Mouse (Mus musculus) liver, adult 2 months (tissue): ENCODE data around the gene Dzip1. TPM values are rescaled to one million over a fixed set of nuclear protein-coding genes. Genes with fewer than 3 reads are reported as not detected.

ENCODE experiments used
- DNase-seq: peaks from one replicate; pipeline ENCODE4 v3.0.0-alpha.2; 2011; ENCODE audit warnings: low read depth, low spot score; ENCODE audit errors: extremely low read depth
- H3K27ac ChIP-seq: fragments of 200-500 bp; replicated peaks from 2 replicates; pipeline ENCODE4 v1.5.1; 2012; ENCODE audit warnings: low read depth, mild to moderate bottlenecking, control low read depth, inconsistent platforms, low read length; ENCODE audit not compliant: insufficient read depth
- H3K27me3 ChIP-seq: fragments of 200-500 bp; 2 replicates; pipeline ENCODE4 v1.6.1; 2012; ENCODE audit warnings: mild to moderate bottlenecking, moderate library complexity, low read length, inconsistent platforms; ENCODE audit not compliant: control insufficient read depth, insufficient read depth
- H3K36me3 ChIP-seq: fragments of 200-500 bp; 2 replicates; pipeline ENCODE4 v1.6.1; 2012; ENCODE audit warnings: low read length, inconsistent platforms; ENCODE audit not compliant: control insufficient read depth, insufficient read depth
- H3K4me1 ChIP-seq: fragments of 200-500 bp; 2 replicates; pipeline ENCODE4 v1.6.1; 2011; ENCODE audit warnings: low read length; ENCODE audit not compliant: control insufficient read depth, insufficient read depth
- H3K4me3 ChIP-seq: fragments of 200-500 bp; 2 replicates; pipeline ENCODE4 v1.5.1; 2011; ENCODE audit warnings: low read depth, mild to moderate bottlenecking, control low read depth, low read length, moderate library complexity; ENCODE audit not compliant: insufficient read depth
- H3K79me2 ChIP-seq: fragments of 200-500 bp; 2 replicates; pipeline ENCODE4 v1.6.1; 2012; ENCODE audit warnings: inconsistent platforms, mild to moderate bottlenecking, low read length, moderate library complexity; ENCODE audit not compliant: control insufficient read depth, insufficient read depth
- H3K9ac ChIP-seq: fragments of 200-500 bp; 2 replicates; pipeline ENCODE4 v1.6.1; 2012; ENCODE audit warnings: low read depth, mild to moderate bottlenecking, control low read depth, inconsistent platforms, low read length
- CTCF ChIP-seq: fragments of 200-500 bp; IDR thresholded peaks from 2 replicates; pipeline ENCODE4 v1.5.1; 2011; ENCODE audit warnings: low read depth, low read length, control low read depth
- POLR2A ChIP-seq: fragments of 200-500 bp; IDR thresholded peaks from 2 replicates; pipeline ENCODE4 v1.6.1; 2011; ENCODE audit warnings: low read length, control low read depth; ENCODE audit not compliant: insufficient read depth; ENCODE audit errors: extremely low read depth
- WGBS: fragments of 180-500 bp; shearing (Covaris S2); methylation state at CpG from one replicate; pipeline ENCODE4 v1.1.7; 2018; 5-methylcytosine and 5-hydroxymethylcytosine counted together
- polyA plus RNA-seq: library from polyadenylated mRNA; depleted of rRNA; stranded (reverse); fragments of >200 nt; gene quantifications from 2 replicates; pipeline ENCODE4 v1.2.3, GENCODE M21; 2012
- total RNA-seq: library from RNA; depleted of rRNA; stranded (reverse); fragments of >200 nt; gene quantifications from 2 replicates; pipeline ENCODE4 v1.2.3, GENCODE M21; 2014

The Dzip1 gene
- total and polyA plus RNA-seq, 2 experiments = 0.23 to 0.55 TPM

- peaks cover 16% of the 10 kb centered on the region for H3K27me3 ChIP-seq
- H3K27ac ChIP-seq = no peak overlapping the region
- no peak overlapping the region for H3K9ac ChIP-seq
- 73% methylated on average over 7 of the region's 7 CpGs for WGBS
- no peak for DNase-seq
- TF ChIP-seq CTCF (no peak), POLR2A (no peak)
- no peaks in the 10 kb centered on the region for H3K36me3 ChIP-seq
- peaks cover 9% of the 10 kb centered on the region; the same call in 1 of the 2 replicates for H3K4me1 ChIP-seq
- no peak overlapping the region for H3K4me3 ChIP-seq
- H3K79me2 ChIP-seq = no peaks in the 10 kb centered on the region
These were observed 4.6 kb downstream of the Dzip1 start for GRCm38 (mm10) chr14:118920654-118921053.

- H3K27me3 ChIP-seq = peaks cover 10% of the 10 kb centered on the region
- H3K4me1 ChIP-seq = peaks cover 3% of the 10 kb centered on the region; the same call in 1 of the 2 replicates
- no peaks in the 10 kb centered on the region for H3K36me3 ChIP-seq
- peak; percentile 51 for DNase-seq
- no peak overlapping the region for H3K27ac ChIP-seq
- peak; percentile 37 for TF ChIP-seq CTCF
- no peak for TF ChIP-seq POLR2A
- H3K79me2 ChIP-seq = no peaks in the 10 kb centered on the region
- H3K4me3 ChIP-seq = no peak overlapping the region
- H3K9ac ChIP-seq = no peak overlapping the region
- 53% methylated on average over 8 of the region's 8 CpGs for WGBS
These were observed 6.2 kb downstream of the Dzip1 start for GRCm38 (mm10) chr14:118919025-118919424.

- no peaks in the 10 kb centered on the region for H3K79me2 ChIP-seq
- no peak overlapping the region for H3K9ac ChIP-seq
- no peaks in the 10 kb centered on the region for H3K4me1 ChIP-seq
- TF ChIP-seq POLR2A (no peak), CTCF (no peak)
- no peaks in the 10 kb centered on the region for H3K27me3 ChIP-seq
- H3K36me3 ChIP-seq = no peaks in the 10 kb centered on the region
- no peak for DNase-seq
- H3K27ac ChIP-seq = no peak overlapping the region
- 77% methylated on average over 5 of the region's 5 CpGs for WGBS
- no peak overlapping the region for H3K4me3 ChIP-seq
These were observed 11.6 kb downstream of the Dzip1 start for GRCm38 (mm10) chr14:118913651-118914050.

- WGBS = 96% methylated on average over 6 of the region's 6 CpGs
- H3K27ac ChIP-seq = no peak overlapping the region
- H3K4me3 ChIP-seq = no peak overlapping the region
- no peak for DNase-seq
- H3K79me2 ChIP-seq = no peaks in the 10 kb centered on the region
- no peaks in the 10 kb centered on the region for H3K27me3 ChIP-seq
- TF ChIP-seq POLR2A (no peak), CTCF (no peak)
- no peaks in the 10 kb centered on the region for H3K4me1 ChIP-seq
- no peak overlapping the region for H3K9ac ChIP-seq
- no peaks in the 10 kb centered on the region for H3K36me3 ChIP-seq
These were observed 13.7 kb downstream of the Dzip1 start for GRCm38 (mm10) chr14:118911521-118911920.

- 47% methylated on average over 29 of the region's 29 CpGs for WGBS
- Histone ChIP-seq H3K9ac (peak overlapping the region; percentile 25), H3K4me1 (no peaks in the 10 kb centered on the region), H3K4me3 (peak overlapping the region; percentile 30; the same call in 1 of the 2 replicates), H3K27ac (0 out of 2 replicates have a peak overlapping the region, but pooled peaks have one; percentile 2), H3K79me2 (no peaks in the 10 kb centered on the region), H3K27me3 (no peaks in the 10 kb centered on the region), H3K36me3 (no peaks in the 10 kb centered on the region)
- DNase-seq = peak; percentile 63
- no peak for TF ChIP-seq POLR2A
- TF ChIP-seq CTCF = peak; percentile 73
These were observed 14.7 kb downstream of the Dzip1 start for GRCm38 (mm10) chr14:118910332-118911222.

- 62% methylated on average over 8 of the region's 8 CpGs for WGBS
- TF ChIP-seq CTCF (no peak), POLR2A (no peak)
These were observed 15.4 kb downstream of the Dzip1 start for GRCm38 (mm10) chr14:118909872-118910271.

More at GRCm38 (mm10) chr14:118909872-118910271, 15.4 kb downstream of the Dzip1 start:
- Histone ChIP-seq H3K9ac (no peak overlapping the region), H3K4me1 (no peaks in the 10 kb centered on the region), H3K79me2 (no peaks in the 10 kb centered on the region), H3K27ac (no peak overlapping the region), H3K27me3 (no peaks in the 10 kb centered on the region), H3K36me3 (no peaks in the 10 kb centered on the region), H3K4me3 (no peak overlapping the region)
- DNase-seq = peak; percentile 24
